Mouse (Mus musculus): ENCODE data around the gene Gpd1l. TPM values are rescaled to one million over a fixed set of nuclear protein-coding genes. Genes with fewer than 3 reads are reported as not detected.
"Not testable (repeated sequence)": the region's sequence is repeated elsewhere in the genome, so short reads cannot be mapped to it uniquely, and the experiment has no call there.

Gpd1l gene
- polyA plus RNA-seq (2011; ENCODE audit: insufficient read depth, insufficient read length, low read depth, missing spikeins), result 14.4 and 14.5 TPM in 2 replicates

DNA sequence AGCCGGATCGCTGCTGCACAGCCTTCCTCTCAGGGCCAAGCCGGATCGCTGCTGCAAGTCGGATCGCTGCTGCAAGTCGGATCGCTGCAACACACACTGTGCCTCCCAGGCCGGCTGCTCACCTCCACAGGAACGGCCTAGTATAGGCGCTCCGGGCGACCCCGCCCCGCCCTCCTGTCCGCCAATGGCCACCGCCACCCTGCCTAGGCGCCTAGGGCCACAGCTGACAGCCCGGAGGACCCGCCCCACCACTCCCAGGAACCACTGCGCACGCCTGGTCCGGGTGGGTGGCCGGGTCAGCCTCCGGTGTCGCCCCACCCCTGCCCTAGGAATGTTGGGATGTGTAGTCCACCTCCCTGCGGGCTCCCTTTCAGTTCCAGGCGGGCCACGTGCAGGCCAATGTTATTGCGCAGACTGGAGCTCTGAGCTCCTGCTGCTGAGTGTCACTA is at the start of gene Gpd1l:
Gene Gpd1l (minus strand): TSS at position 265 of the 449 bp plus-strand sequence.
- Histone ChIP-seq H3K9ac (ENCODE audit: low read depth, poor library complexity, severe bottlenecking) (peak within 1 kb of the TSS; percentile 54), H3K9me3 (replicated peaks; ENCODE audit: control insufficient read depth, insufficient read depth, low read length, poor library complexity, severe bottlenecking) (no peaks in the 10 kb centered on the region), H3K27me3 (ENCODE audit: control insufficient read depth, insufficient read depth, low read length, poor library complexity, severe bottlenecking) (no peaks in the 10 kb centered on the region), H3K27ac (ENCODE audit: insufficient read depth, low read length) (no peak within 1 kb of the TSS), H3K36me3 (ENCODE audit: control insufficient read depth, insufficient read depth, low read length, poor library complexity, severe bottlenecking) (no peaks in the 10 kb centered on the region), H3K4me3 (ENCODE audit: low read depth, low read length) (peak within 1 kb of the TSS; percentile 90), H3K4me1 (ENCODE audit: control insufficient read depth, insufficient read depth, low read length) (peaks cover 2% of the 10 kb centered on the region)
- TF ChIP-seq EP300 (IDR thresholded peaks at IDR 0.05; ENCODE audit: insufficient read depth, low read depth, low read length) (0 out of 2 replicates have a peak, but pooled peaks have one; percentile 38), CTCF (IDR thresholded peaks at IDR 0.05; ENCODE audit: low read depth, low read length) (no peak), POLR2A (IDR thresholded peaks at IDR 0.05; ENCODE audit: insufficient read depth, low read length) (peak; percentile 88)

DNA sequence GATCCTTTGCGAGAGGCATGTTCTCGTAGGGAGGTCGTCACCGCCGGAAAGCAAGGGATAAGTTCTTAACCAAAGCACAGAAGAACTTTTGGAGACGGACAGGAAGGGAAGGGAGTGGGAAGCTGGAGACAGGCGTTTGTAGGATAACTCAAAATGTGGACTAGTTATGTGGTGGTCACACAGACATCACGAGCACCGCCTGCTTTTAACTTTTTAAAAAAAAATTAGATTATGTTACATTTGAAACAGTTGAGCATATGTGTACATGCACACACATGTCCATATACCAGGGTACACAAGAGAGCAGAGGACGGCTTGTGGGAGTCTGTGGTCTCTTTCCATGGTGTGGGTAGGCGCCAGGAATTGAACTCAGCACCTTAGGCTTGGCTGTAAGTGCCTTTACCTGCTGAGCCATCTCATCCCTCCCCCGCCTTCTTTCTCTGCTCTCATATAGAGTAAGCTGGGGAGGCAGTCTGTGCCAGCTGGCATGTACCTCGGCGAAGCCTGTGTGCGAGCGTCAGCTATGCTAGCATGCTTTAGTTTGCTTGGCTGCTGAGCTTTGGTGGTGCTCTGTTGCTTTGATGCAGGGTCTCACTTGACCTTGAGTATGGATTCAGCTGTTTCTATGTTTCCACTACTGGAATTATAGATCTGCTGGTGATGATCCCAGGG is 49.0 kb upstream of the Gpd1l start, which contains the start of gene Rps27rt:
Gene Rps27rt (minus strand): TSS at position 51 of the 672 bp plus-strand sequence.
- H3K36me3 ChIP-seq (ENCODE audit: control insufficient read depth, insufficient read depth, low read length, poor library complexity, severe bottlenecking), result no peaks in the 10 kb centered on the region
- H3K27ac ChIP-seq (ENCODE audit: insufficient read depth, low read length), result no peak within 1 kb of the TSS
- H3K9ac ChIP-seq (ENCODE audit: low read depth, poor library complexity, severe bottlenecking), result no peak within 1 kb of the TSS
- H3K9me3 ChIP-seq (replicated peaks; ENCODE audit: control insufficient read depth, insufficient read depth, low read length, poor library complexity, severe bottlenecking), result no peaks in the 10 kb centered on the region
- peaks cover 5% of the 10 kb centered on the region; the same call in 1 of the 2 replicates for H3K27me3 ChIP-seq (ENCODE audit: control insufficient read depth, insufficient read depth, low read length, poor library complexity, severe bottlenecking)
- no peaks in the 10 kb centered on the region for H3K4me1 ChIP-seq (ENCODE audit: control insufficient read depth, insufficient read depth, low read length)
- TF ChIP-seq POLR2A (IDR thresholded peaks at IDR 0.05; ENCODE audit: insufficient read depth, low read length), result no peak
- TF ChIP-seq EP300 (IDR thresholded peaks at IDR 0.05; ENCODE audit: insufficient read depth, low read depth, low read length), result no peak
- TF ChIP-seq CTCF (IDR thresholded peaks at IDR 0.05; ENCODE audit: low read depth, low read length), result no peak
- no peak within 1 kb of the TSS for H3K4me3 ChIP-seq (ENCODE audit: low read depth, low read length)

DNA sequence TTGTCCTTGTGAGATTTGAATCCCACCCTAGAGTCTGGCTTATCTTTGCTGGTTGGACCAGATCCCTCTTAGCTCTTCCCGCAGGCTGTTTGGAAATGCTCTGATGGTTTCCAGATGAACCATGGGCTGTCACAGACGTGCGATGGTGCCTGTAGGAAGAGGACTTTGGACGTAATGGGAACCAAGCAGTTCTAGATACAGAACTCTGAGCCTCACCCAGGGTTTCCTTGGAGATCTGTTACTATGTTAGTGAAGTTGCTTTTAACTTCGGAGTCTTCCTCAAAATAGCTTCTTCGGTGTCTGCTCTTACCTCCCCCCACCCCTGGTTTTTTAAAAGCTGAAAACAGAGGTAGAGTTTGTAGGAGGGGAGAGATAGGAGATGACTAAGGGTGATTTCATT is 46.2 kb upstream of the Gpd1l start:
- Histone ChIP-seq H3K36me3 (ENCODE audit: control insufficient read depth, insufficient read depth, low read length, poor library complexity, severe bottlenecking) (no peaks in the 10 kb centered on the region), H3K27me3 (ENCODE audit: control insufficient read depth, insufficient read depth, low read length, poor library complexity, severe bottlenecking) (peaks cover 5% of the 10 kb centered on the region; the same call in 1 of the 2 replicates)
- TF ChIP-seq EP300 (IDR thresholded peaks at IDR 0.05; ENCODE audit: insufficient read depth, low read depth, low read length) (no peak), POLR2A (IDR thresholded peaks at IDR 0.05; ENCODE audit: insufficient read depth, low read length) (no peak), CTCF (IDR thresholded peaks at IDR 0.05; ENCODE audit: low read depth, low read length) (no peak)

DNA sequence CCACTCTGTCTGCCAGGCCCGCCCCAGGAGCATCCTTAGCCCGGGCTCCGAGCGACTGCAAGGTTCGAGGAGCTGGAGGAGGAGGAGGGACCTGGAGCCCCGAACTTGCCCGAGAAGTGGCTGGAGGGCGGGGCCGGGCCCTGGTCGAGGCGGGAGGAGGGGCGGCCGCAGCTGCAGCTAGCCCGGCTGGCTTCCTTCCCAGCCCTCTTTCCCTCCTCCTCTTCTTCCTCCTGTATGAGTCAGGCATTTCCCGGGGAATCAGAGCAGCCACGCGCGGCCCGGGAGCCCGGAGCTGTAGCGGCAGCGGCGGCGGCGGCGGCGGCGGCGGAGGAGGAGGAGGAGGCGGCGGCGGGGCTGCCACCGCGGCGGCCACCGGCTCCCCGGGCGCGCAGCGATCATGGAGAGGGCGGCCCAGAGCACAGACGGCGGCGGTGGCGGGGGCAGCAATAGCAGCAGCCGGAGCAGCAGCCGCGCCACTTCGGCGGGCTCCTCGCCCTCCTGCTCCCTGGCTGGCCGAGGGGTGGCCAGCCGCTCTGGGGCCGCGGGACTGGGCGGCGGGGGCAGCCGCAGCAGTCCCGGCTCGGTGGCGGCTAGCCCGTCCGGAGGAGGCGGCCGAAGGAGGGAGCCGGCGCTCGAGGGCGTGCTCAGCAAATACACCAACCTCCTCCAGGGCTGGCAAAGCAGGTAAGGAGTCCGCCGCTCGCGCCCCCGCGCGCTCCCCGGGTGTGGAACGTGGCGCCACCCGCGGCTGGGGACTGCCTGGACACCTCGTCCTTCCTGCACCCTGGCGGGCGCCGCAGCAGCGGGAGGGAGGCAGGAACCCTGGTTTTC is 44.7 kb upstream of the Gpd1l start, which contains the start of gene Osbpl10:
Gene Osbpl10 (plus strand): TSS at position 289 of the 831 bp plus-strand sequence.
- Histone ChIP-seq H3K4me3 (ENCODE audit: low read depth, low read length) (peak within 1 kb of the TSS; percentile 82), H3K4me1 (ENCODE audit: control insufficient read depth, insufficient read depth, low read length) (no peaks in the 10 kb centered on the region), H3K9me3 (replicated peaks; ENCODE audit: control insufficient read depth, insufficient read depth, low read length, poor library complexity, severe bottlenecking) (no peaks in the 10 kb centered on the region), H3K36me3 (ENCODE audit: control insufficient read depth, insufficient read depth, low read length, poor library complexity, severe bottlenecking) (no peaks in the 10 kb centered on the region), H3K9ac (ENCODE audit: low read depth, poor library complexity, severe bottlenecking) (peak within 1 kb of the TSS; percentile 94), H3K27me3 (ENCODE audit: control insufficient read depth, insufficient read depth, low read length, poor library complexity, severe bottlenecking) (peaks cover 5% of the 10 kb centered on the region; the same call in 1 of the 2 replicates), H3K27ac (ENCODE audit: insufficient read depth, low read length) (no peak within 1 kb of the TSS)
- TF ChIP-seq CTCF (IDR thresholded peaks at IDR 0.05; ENCODE audit: low read depth, low read length) (no peak), EP300 (IDR thresholded peaks at IDR 0.05; ENCODE audit: insufficient read depth, low read depth, low read length) (no peak), POLR2A (IDR thresholded peaks at IDR 0.05; ENCODE audit: insufficient read depth, low read length) (no peak)

More for the DNA sequence above, 46.2 kb upstream of the Gpd1l start:
- no peak overlapping the region for H3K4me3 ChIP-seq (ENCODE audit: low read depth, low read length)
- no peak overlapping the region for H3K27ac ChIP-seq (ENCODE audit: insufficient read depth, low read length)
- H3K4me1 ChIP-seq (ENCODE audit: control insufficient read depth, insufficient read depth, low read length), result no peaks in the 10 kb centered on the region
- H3K9ac ChIP-seq (ENCODE audit: low read depth, poor library complexity, severe bottlenecking), result no peak overlapping the region
- H3K9me3 ChIP-seq (replicated peaks; ENCODE audit: control insufficient read depth, insufficient read depth, low read length, poor library complexity, severe bottlenecking), result no peaks in the 10 kb centered on the region

DNA sequence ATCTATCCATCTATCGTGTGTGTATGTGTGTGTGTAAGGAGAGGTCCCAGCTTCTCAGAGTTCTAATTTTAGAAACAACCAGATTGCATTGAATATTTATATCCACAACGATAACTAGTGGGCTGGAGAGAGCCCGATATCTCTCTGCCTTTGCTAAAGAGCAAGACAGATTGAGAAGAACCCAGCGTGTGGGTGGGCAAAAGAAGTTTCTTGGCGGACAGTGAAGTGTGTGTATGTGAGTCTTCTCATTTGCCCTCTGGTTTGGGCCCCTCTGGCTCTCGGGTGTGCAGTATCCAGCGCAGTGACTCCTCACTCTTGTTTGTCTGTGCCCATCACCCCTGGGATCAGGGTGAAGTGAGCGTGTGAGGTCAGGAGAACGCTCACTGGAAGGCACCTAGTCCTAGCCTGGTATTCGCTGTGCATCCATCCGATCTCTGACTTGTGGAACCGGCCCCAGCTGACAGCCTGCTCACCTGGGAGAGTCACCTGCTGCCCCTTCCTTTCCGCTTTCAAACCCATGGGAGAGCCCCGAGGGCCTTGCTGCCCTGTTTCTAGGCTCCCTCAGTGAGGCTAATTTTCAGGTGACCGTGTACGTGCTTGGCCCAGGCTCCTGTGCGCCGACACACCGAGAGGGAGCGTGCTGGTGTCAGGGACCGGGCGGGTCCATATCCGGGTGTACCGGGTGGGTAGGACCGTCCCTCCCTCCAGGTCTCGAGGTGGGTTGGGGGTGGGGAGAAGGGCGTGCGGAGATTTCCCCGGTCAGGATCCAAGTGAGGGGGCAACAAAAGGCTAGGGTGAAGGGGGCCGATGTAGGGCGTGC is 43.9 kb upstream of the Gpd1l start:
- H3K4me1 ChIP-seq (ENCODE audit: control insufficient read depth, insufficient read depth, low read length), result no peaks in the 10 kb centered on the region
- peaks cover 5% of the 10 kb centered on the region; the same call in 1 of the 2 replicates for H3K27me3 ChIP-seq (ENCODE audit: control insufficient read depth, insufficient read depth, low read length, poor library complexity, severe bottlenecking)
- peak overlapping the region; percentile 50 for H3K4me3 ChIP-seq (ENCODE audit: low read depth, low read length)
- no peak overlapping the region for H3K27ac ChIP-seq (ENCODE audit: insufficient read depth, low read length)
- H3K36me3 ChIP-seq (ENCODE audit: control insufficient read depth, insufficient read depth, low read length, poor library complexity, severe bottlenecking), result no peaks in the 10 kb centered on the region
- peak overlapping the region; percentile 94 for H3K9ac ChIP-seq (ENCODE audit: low read depth, poor library complexity, severe bottlenecking)
- TF ChIP-seq EP300 (IDR thresholded peaks at IDR 0.05; ENCODE audit: insufficient read depth, low read depth, low read length) (0 out of 2 replicates have a peak, but pooled peaks have one; percentile 73), POLR2A (IDR thresholded peaks at IDR 0.05; ENCODE audit: insufficient read depth, low read length) (no peak)
- H3K9me3 ChIP-seq (replicated peaks; ENCODE audit: control insufficient read depth, insufficient read depth, low read length, poor library complexity, severe bottlenecking), result no peaks in the 10 kb centered on the region

DNA sequence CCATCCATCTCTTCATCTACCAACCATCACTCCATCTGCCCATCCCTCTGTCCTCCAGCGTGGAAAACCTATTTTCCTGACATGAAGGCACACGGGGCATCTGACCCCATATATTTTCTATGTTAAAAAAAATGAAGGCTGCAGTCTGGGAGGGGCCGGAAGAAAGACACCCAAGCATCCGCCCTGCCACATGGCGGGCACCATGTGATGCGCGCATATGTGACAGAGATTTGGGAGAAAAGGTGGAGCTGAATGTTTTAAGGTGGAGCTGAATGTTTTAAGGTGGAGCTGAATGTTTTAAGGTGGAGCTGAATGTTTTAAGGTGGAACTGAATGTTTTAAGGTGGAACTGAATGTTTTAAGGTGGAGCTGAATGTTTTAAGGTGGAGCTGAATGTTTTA is 32.5 kb upstream of the Gpd1l start:
- H3K9me3 ChIP-seq (replicated peaks; ENCODE audit: control insufficient read depth, insufficient read depth, low read length, poor library complexity, severe bottlenecking); H3K9ac ChIP-seq (ENCODE audit: low read depth, poor library complexity, severe bottlenecking); H3K36me3 ChIP-seq (ENCODE audit: control insufficient read depth, insufficient read depth, low read length, poor library complexity, severe bottlenecking); H3K4me3 ChIP-seq (ENCODE audit: low read depth, low read length); H3K27me3 ChIP-seq (ENCODE audit: control insufficient read depth, insufficient read depth, low read length, poor library complexity, severe bottlenecking); H3K4me1 ChIP-seq (ENCODE audit: control insufficient read depth, insufficient read depth, low read length); H3K27ac ChIP-seq (ENCODE audit: insufficient read depth, low read length): not testable (repeated sequence)
